In the genomic region with DNA sequence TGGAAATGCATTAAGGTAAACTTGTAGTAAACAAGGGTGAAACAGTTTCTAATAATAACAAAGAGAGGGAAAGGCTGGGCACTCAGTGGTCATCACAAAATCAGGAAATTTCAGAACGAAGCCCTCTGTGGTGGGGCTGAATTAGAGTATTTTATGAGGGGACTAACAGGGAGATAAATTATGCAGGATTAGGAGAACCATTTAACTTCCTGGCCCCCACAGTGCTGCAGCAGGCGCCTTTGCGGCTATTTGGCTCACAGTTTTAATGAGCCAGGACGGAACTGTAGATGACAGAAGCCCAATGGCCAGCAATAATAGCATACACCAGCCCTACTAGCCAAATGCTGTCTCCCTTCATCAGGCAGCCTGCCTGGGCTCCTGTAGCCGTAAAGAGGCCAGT, we compare ENCODE assay signal across 9 mouse cellular contexts.
"Had no signal": no experiment of that assay in that cellular context is flagged by ENCODE, and none has a peak within 500 bp of the region (broad histone marks: within the 10 kb centered on the region; RNA-seq: fewer than 3 reads in every experiment).

No protein-coding gene starts in this region.

- DNase-seq: kidney, adult 8-10 months; kidney, postnatal 25 days; left cerebral cortex, postnatal 4 days; lung, adult 18-20 months; thymus, postnatal 4 days had no signal

- H3K4me1 ChIP-seq: midbrain, embryonic 13.5 days had no signal

- H3K27ac ChIP-seq: limb, embryonic 13.5 days; liver, embryonic 14.5 days; midbrain, embryonic 13.5 days; stomach, postnatal 0 days had no signal

- H3K9ac ChIP-seq: limb, embryonic 13.5 days; liver, embryonic 14.5 days; midbrain, embryonic 13.5 days had no signal

- H3K27me3 ChIP-seq: limb, embryonic 13.5 days; midbrain, embryonic 13.5 days had no signal

- H3K9me3 ChIP-seq: limb, embryonic 13.5 days; midbrain, embryonic 13.5 days had no signal

- H3K4me2 ChIP-seq: limb, embryonic 13.5 days; midbrain, embryonic 13.5 days had no signal

- ATAC-seq: midbrain, embryonic 13.5 days had no signal

- H3K4me3 ChIP-seq: limb, embryonic 13.5 days; midbrain, embryonic 13.5 days had no signal
